ENCODE assay signal across 22 mouse cellular contexts in genomic region chr2:155336254-155336653, GRCm38 (mm10). TPM values are rescaled to one million over a fixed set of nuclear protein-coding genes. Genes with fewer than 3 reads are reported as not detected.
A peak's percentile ranks its signal among the peaks of the same experiment; 100 is the strongest.
DNase-seq lines count a peak whose midpoint lies in the region; ATAC-seq and TF ChIP-seq lines count a peak whose summit lies in the region.
"Had no signal": no experiment of that assay in that cellular context is flagged by ENCODE, and none has a peak within 500 bp of the region (broad histone marks: within the 10 kb centered on the region; RNA-seq: fewer than 3 reads in every experiment).

No protein-coding gene starts in this region.

- dilution Hi-C loops in CH12.LX (cut with MboI; ENCODE audit: extremely low pct_ligation_motif_present, extremely low pct_unique_long_range_greater_than_20kb, low sequenced_read_pairs): no loop called here

- in situ Hi-C loops in CH12.LX (cut with MboI; ENCODE audit: low pct_ligation_motif_present, low pct_unique_long_range_greater_than_20kb, low sequenced_read_pairs): no loop called here

- intact Hi-C loops in heart, postnatal 14 days (cut with DNase I): no loop called here

- TF ChIP-seq POLR2A in CH12.LX (IDR thresholded peaks at IDR 0.05; ENCODE audit: low read depth, low read length): no peak
- no peak for TF ChIP-seq POLR2A in MEL (IDR thresholded peaks at IDR 0.05; ENCODE audit: control insufficient read depth in 1 of 2, insufficient read depth in 1 of 2, low read depth in 1 of 2, low read length in 2 of 2, poor library complexity in 1 of 2)

- H3K36me3 ChIP-seq in CH12.LX (replicated peaks in 1 of 2; ENCODE audit: control insufficient read depth in 1 of 2, insufficient read depth in 1 of 2, low read length in 1 of 2): peaks cover 21 to 60% of the 10 kb centered on the region in 2 experiments
- peaks cover 3 to 7% of the 10 kb centered on the region in 2 experiments; a peak in 3 of 4 replicates for H3K36me3 ChIP-seq in MEL (ENCODE audit: control insufficient read depth in 1 of 2, insufficient read depth in 2 of 2, low read length in 2 of 2)

- DNase-seq in CH12.LX (ENCODE audit: extremely low read depth) (no peak), MEL (ENCODE audit: low read depth, low spot score) (no peak)
- DNase-seq in thymus, postnatal 0 days (ENCODE audit: low spot score): no peak
- no peak for DNase-seq in heart, adult 18-20 months
- no peak for DNase-seq in heart, postnatal 14 days
- DNase-seq: adrenal gland, adult 2 months; adrenal gland, adult 8-10 months; adrenal gland, postnatal 10 days; adrenal gland, postnatal 14 days; adrenal gland, postnatal 25 days; adrenal gland, postnatal 36 days; B cell, adult 2 months; cerebellum, adult 11 months; cerebellum, adult 11-12 months; cerebellum, adult 18-20 months; cerebellum, adult 2 months; cerebellum, adult 8-10 months had no signal

- H3K9me3 ChIP-seq in CH12.LX (replicated peaks; ENCODE audit: low read length) (no peaks in the 10 kb centered on the region), MEL (replicated peaks; ENCODE audit: insufficient read depth, low read length) (no peaks in the 10 kb centered on the region)
- H3K9me3 ChIP-seq: G1E had no signal

- H3K27ac ChIP-seq in CH12.LX (ENCODE audit: insufficient read depth, low read depth): no peak overlapping the region
- H3K27ac ChIP-seq in MEL (ENCODE audit: control insufficient read depth, low read depth, low read length): no peak overlapping the region

- H3K9ac ChIP-seq in CH12.LX (ENCODE audit: insufficient read depth, low read depth): no peak overlapping the region
- H3K9ac ChIP-seq in MEL (ENCODE audit: control insufficient read depth, low read depth, low read length, poor library complexity, severe bottlenecking): no peak overlapping the region

- H3K79me2 ChIP-seq in CH12.LX (replicated peaks; ENCODE audit: control insufficient read depth, extremely low read depth, insufficient read depth, poor library complexity, severe bottlenecking): no peaks in the 10 kb centered on the region
- H3K79me2 ChIP-seq in MEL (ENCODE audit: control insufficient read depth, insufficient read depth, low read length, poor library complexity): no peaks in the 10 kb centered on the region

- H3K27me3 ChIP-seq in CH12.LX (replicated peaks): no peaks in the 10 kb centered on the region
- H3K27me3 ChIP-seq in MEL (ENCODE audit: control insufficient read depth in 1 of 2, insufficient read depth in 2 of 2, low read length in 2 of 2): no peaks in the 10 kb centered on the region
- H3K27me3 ChIP-seq: Patski had no signal

- ATAC-seq in granulocyte monocyte progenitor cell, adult 5-6 weeks (replicated peaks; ENCODE audit: poor library complexity, severe bottlenecking): peak; percentile 44
- ATAC-seq: activated CD4-positive, CD25-positive, alpha-beta regulatory T cell, adult 4 months; CD4-positive, CD25-positive, alpha-beta regulatory T cell, adult 4 months; Patski had no signal

- H3K4me3 ChIP-seq in CH12.LX (replicated peaks in 1 of 3; ENCODE audit: low read depth in 2 of 3, low read length in 2 of 3, poor library complexity in 1 of 3) (no peak overlapping the region), MEL (ENCODE audit: control insufficient read depth in 1 of 2, insufficient read depth in 1 of 2, low read depth in 2 of 2, low read length in 2 of 2) (no peak overlapping the region)

- TF ChIP-seq RAD21 in CH12.LX (IDR thresholded peaks at IDR 0.05; ENCODE audit: low read depth, low read length): no peak
- no peak for TF ChIP-seq RAD21 in MEL (IDR thresholded peaks at IDR 0.05; ENCODE audit: low read depth, low read length)

- no peak overlapping the region for H3K4me2 ChIP-seq in CH12.LX (ENCODE audit: insufficient read depth, low read depth, poor library complexity, severe bottlenecking)

- H3K4me1 ChIP-seq in CH12.LX (ENCODE audit: control insufficient read depth in 1 of 2, insufficient read depth in 2 of 2) (peaks cover 0 to 9% of the 10 kb centered on the region in 2 experiments; a peak in 1 of 4 replicates), MEL (ENCODE audit: control insufficient read depth in 1 of 2, insufficient read depth in 2 of 2, low read length in 2 of 2) (peaks cover 2 to 6% of the 10 kb centered on the region in 2 experiments; a peak in 3 of 4 replicates)

- TF ChIP-seq CTCF in CH12.LX (conservative IDR thresholded peaks at IDR 0.05 in 1 of 2, IDR thresholded peaks at IDR 0.05 in 1 of 2; ENCODE audit: low read depth in 2 of 2, low read length in 2 of 2): no peak
- TF ChIP-seq CTCF in MEL (IDR thresholded peaks at IDR 0.05 in 2 of 3, conservative IDR thresholded peaks at IDR 0.05 in 1 of 3; ENCODE audit: control insufficient read depth in 1 of 3, insufficient read depth in 1 of 3, low read depth in 2 of 3, low read length in 3 of 3, poor library complexity in 1 of 3, severe bottlenecking in 1 of 3): no peak

- TF ChIP-seq EP300 in CH12.LX (IDR thresholded peaks at IDR 0.05; ENCODE audit: low read length): no peak
- TF ChIP-seq EP300 in MEL (IDR thresholded peaks at IDR 0.05; ENCODE audit: low read depth in 1 of 2, low read length in 2 of 2): no peak

TF ChIP-seq in CH12.LX, 34 proteins besides CTCF, POLR2A, EP300 and RAD21:
- TF ChIP-seq JUN (IDR thresholded peaks at IDR 0.05; ENCODE audit: insufficient read depth, low read depth, low read length): no peak
- no peak for TF ChIP-seq ZC3H11A (IDR thresholded peaks at IDR 0.05; ENCODE audit: low read depth, low read length)
- TF ChIP-seq ZNF384 (IDR thresholded peaks at IDR 0.05; ENCODE audit: low read depth, low read length): peak; percentile 60
- TF ChIP-seq MYC (IDR thresholded peaks at IDR 0.05; ENCODE audit: low read depth, low read length): no peak
- TF ChIP-seq TBP (conservative IDR thresholded peaks at IDR 0.05; ENCODE audit: low read depth, low read length): no peak

TF ChIP-seq in MEL, 35 proteins besides CTCF, POLR2A, EP300 and RAD21:
- TF ChIP-seq SIN3A (IDR thresholded peaks at IDR 0.05; ENCODE audit: low read length) (no peak), ZNF384 (IDR thresholded peaks at IDR 0.05; ENCODE audit: low read depth, low read length) (peak; percentile 92)

RNA-seq across cellular contexts. Expression of gene Pigu, which starts 21.0 kb away (rescaled TPM):
- total RNA-seq in CH12.LX (2012; rRNA removed) (26.5 and 29.0 TPM in 2 replicates), CH12.LX (2014; rRNA removed) (32.1 and 39.1 TPM in 2 replicates), MEL (2012; rRNA removed) (27.7 and 30.1 TPM in 2 replicates)
- polyA plus RNA-seq in CH12.LX (2012; ENCODE audit: insufficient read length, low read depth) (52.6 and 57.3 TPM in 2 replicates), MEL (2012; ENCODE audit: insufficient read depth in 1 of 2, insufficient read length in 2 of 2, low read depth in 1 of 2, low replicate concordance in 2 of 2, missing spikeins in 1 of 2) (10 to 100 TPM in 1 of 2 experiments, not detected in 1; 59.0 TPM)
- 51.4 and 52.3 TPM in 2 replicates for total RNA-seq in granulocyte monocyte progenitor cell, adult 5-6 weeks (2014; fragmentation: Nextera tagmentation)
- total RNA-seq in granulocyte monocyte progenitor cell, adult 5-6 weeks (2017): 44.0 TPM in 2 replicates
- 30.7 and 39.2 TPM in 2 replicates for polyA plus RNA-seq in thymus, postnatal 0 days (2015; fragmentation: Nextera tagmentation; extraction: Ambion mirVana)
- 10 to 100 TPM; 24.0 to 27.0 TPM for total RNA-seq in heart, adult 18-20 months (2021)
- total RNA-seq in heart, postnatal 14 days (2021): 10 to 100 TPM; 29.6 TPM

RNA-seq across cellular contexts. Expression of gene Trp53inp2, which starts 44.6 kb away (rescaled TPM):
- total RNA-seq in CH12.LX (2012; rRNA removed) (2.9 and 3.9 TPM in 2 replicates), CH12.LX (2014; rRNA removed) (1.9 and 2.4 TPM in 2 replicates), MEL (2012; rRNA removed) (1.7 and 2.7 TPM in 2 replicates)
- polyA plus RNA-seq in CH12.LX (2012; ENCODE audit: insufficient read length, low read depth) (6.4 and 6.9 TPM in 2 replicates), MEL (2012; ENCODE audit: insufficient read depth in 1 of 2, insufficient read length in 2 of 2, low read depth in 1 of 2, low replicate concordance in 2 of 2, missing spikeins in 1 of 2) (1 to 10 TPM in 1 of 2 experiments, not detected in 1; 7.0 TPM)
- 0.23 and 0.95 TPM in 2 replicates for total RNA-seq in granulocyte monocyte progenitor cell, adult 5-6 weeks (2014; fragmentation: Nextera tagmentation)
- total RNA-seq in granulocyte monocyte progenitor cell, adult 5-6 weeks (2017): 2.9 and 4.8 TPM in 2 replicates
- polyA plus RNA-seq in thymus, postnatal 0 days (2015; fragmentation: Nextera tagmentation; extraction: Ambion mirVana): 6.9 and 9.6 TPM in 2 replicates
- 100 to 1,000 TPM; 433 to 445 TPM for total RNA-seq in heart, adult 18-20 months (2021)
- total RNA-seq in heart, postnatal 14 days (2021): 100 to 1,000 TPM; 560 to 604 TPM

Comparison
In these comparisons a context has a peak if more than half of its experiments do, and no peak if none do; other contexts are left out.
1. RNA of gene Trp53inp2, which starts 44.6 kb away (total RNA-seq): 560 to 604 TPM in heart, postnatal 14 days and 433 to 445 TPM in heart, adult 18-20 months; 0.23 to 4.8 TPM in granulocyte monocyte progenitor cell, adult 5-6 weeks, 1.9 to 3.9 TPM in CH12.LX and 1.7 to 2.7 TPM in MEL; every median in the first group is over 10 times any median in the second.
2. Of the 35 proteins assayed by ChIP-seq in both MEL and CH12.LX: peak only in MEL: none; only in CH12.LX: none; in both: ZNF384; in neither: 34.